Mouse (Mus musculus) heart, embryonic 15.5 days (tissue): Measurements from ENCODE around the gene Clic5. TPM values are rescaled to one million over a fixed set of nuclear protein-coding genes. Genes with fewer than 3 reads are reported as not detected.

Source experiments
- ATAC-seq: fragments of 200-750 bp; cut with Nextera tagmentation; replicated peaks from 2 replicates; pipeline ENCODE4 v1.8.0; 2017; ENCODE audit warnings: low read depth, moderate TSS enrichment; ENCODE audit not compliant: insufficient number of reproducible peaks, insufficient read depth, low FRiP score
- H3K27ac ChIP-seq: fragments of 300-500 bp; sonication (generic); 2 replicates; pipeline ENCODE4 v1.5.1; 2015; ENCODE audit warnings: mild to moderate bottlenecking, inconsistent platforms
- H3K27me3 ChIP-seq: fragments of 300-500 bp; sonication (generic); 2 replicates; pipeline ENCODE4 v1.6.1; 2015; ENCODE audit warnings: inconsistent platforms
- H3K36me3 ChIP-seq: fragments of 300-500 bp; sonication (generic); 2 replicates; pipeline ENCODE4 v1.6.1; 2015; ENCODE audit warnings: mild to moderate bottlenecking, inconsistent platforms
- H3K4me1 ChIP-seq: fragments of 300-500 bp; sonication (generic); replicated peaks from 2 replicates; pipeline ENCODE4 v1.6.1; 2015; ENCODE audit warnings: inconsistent platforms
- H3K4me2 ChIP-seq: fragments of 300-500 bp; sonication (generic); 2 replicates; pipeline ENCODE4 v1.6.1; 2015; ENCODE audit warnings: inconsistent platforms, mild to moderate bottlenecking, moderate library complexity
- H3K4me3 ChIP-seq: fragments of 300-500 bp; sonication (generic); 2 replicates; pipeline ENCODE4 v1.5.1; 2015; ENCODE audit warnings: mild to moderate bottlenecking, inconsistent platforms
- H3K9ac ChIP-seq: fragments of 300-500 bp; sonication (generic); 2 replicates; pipeline ENCODE4 v1.6.1; 2015; ENCODE audit warnings: mild to moderate bottlenecking, inconsistent platforms
- H3K9me3 ChIP-seq: fragments of 300-500 bp; sonication (generic); replicated peaks from 2 replicates; pipeline ENCODE4 v1.6.1; 2016; ENCODE audit warnings: inconsistent platforms
- WGBS: fragments of 180-500 bp; shearing (Covaris S2); methylation state at CpG from one replicate; pipeline ENCODE4 v1.1.7; 2015; ENCODE audit warnings: mixed read lengths; 5-methylcytosine and 5-hydroxymethylcytosine counted together
- polyA plus RNA-seq: library from polyadenylated mRNA; unstranded; fragments of >200 nt; fragmentation: Nextera tagmentation; extraction: Ambion mirVana; gene quantifications from 2 replicates; pipeline ENCODE4 v1.2.1, GENCODE M21; 2015

Gene Clic5
- polyA plus RNA-seq, 1 experiment from 2014 or later, result 12.5 TPM

DNA sequence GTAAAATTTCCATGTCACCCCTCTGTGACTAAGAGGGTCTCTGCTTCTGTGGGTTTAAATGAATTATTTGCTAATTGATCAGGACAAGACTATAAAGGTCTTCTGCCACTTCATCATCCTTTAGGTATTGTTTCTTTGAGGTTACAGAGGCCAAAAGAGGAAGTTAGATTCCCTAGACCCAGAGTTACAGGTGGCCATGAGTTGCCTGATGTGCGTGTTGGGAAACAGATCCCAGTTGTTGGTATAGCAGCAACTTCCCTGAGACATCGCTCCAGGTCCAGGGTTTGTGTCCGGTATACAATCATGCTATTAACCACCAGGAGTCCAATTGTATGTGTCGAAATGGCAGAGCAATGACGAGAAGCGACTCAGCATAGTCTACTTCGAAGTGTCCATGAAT, 81.7 kb downstream of the Clic5 start:
- Histone ChIP-seq H3K9ac (no peak overlapping the region), H3K36me3 (peaks cover 13% of the 10 kb centered on the region; the same call in 1 of the 2 replicates), H3K27me3 (no peaks in the 10 kb centered on the region), H3K9me3 (no peaks in the 10 kb centered on the region), H3K4me1 (no peaks in the 10 kb centered on the region), H3K4me2 (no peak overlapping the region), H3K4me3 (no peak overlapping the region), H3K27ac (no peak overlapping the region)
- WGBS, result 91% methylated on average over 7 of the region's 7 CpGs
- ATAC-seq, result no peak

DNA sequence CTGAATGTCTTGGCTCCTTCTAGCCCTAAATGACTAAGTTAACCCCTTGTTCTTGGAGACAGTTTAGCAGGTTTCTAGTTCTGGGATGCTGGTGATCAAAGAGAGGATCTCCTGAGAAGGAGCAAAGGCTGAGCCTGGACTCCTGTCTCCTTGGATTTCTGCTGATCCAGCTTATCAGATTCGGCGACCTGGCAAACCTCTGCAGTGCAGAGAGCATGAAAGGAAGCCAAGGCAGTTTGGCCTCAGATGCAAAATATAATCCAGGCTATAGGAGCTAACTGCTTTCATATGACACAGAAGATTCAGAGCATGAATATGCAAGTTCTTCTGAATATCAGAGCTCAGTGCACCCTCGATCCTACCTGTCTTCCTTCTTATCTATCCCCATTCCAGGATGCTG, 83.0 kb downstream of the Clic5 start:
- peaks cover 13% of the 10 kb centered on the region; the same call in 1 of the 2 replicates for H3K36me3 ChIP-seq
- ATAC-seq, result no peak
- 80% methylated on average over 3 of the region's 3 CpGs for WGBS

DNA sequence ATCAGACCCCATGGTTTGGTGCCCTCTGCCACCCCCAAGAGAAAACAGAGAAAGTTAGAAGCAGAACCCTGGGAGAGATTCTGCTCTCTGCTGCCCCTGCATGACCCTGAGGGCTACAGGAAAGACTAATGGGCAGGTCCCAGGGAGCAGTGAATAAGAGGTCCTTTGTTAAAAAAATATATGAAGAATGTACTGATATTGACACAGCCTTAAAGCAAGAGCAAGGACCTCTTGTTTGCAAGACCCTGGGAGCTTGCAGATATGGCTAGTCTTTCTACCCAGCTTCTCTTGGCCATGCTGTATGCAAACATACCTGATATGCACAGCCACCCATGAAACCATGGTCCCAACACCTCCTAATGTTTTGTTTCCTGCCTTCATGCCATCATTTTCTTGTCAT, 86.4 kb downstream of the Clic5 start:
- no peaks in the 10 kb centered on the region for H3K9me3 ChIP-seq
- ATAC-seq, result no peak

More for the DNA sequence above, 83.0 kb downstream of the Clic5 start:
- H3K9me3 ChIP-seq, result no peaks in the 10 kb centered on the region
- H3K27ac ChIP-seq, result no peak overlapping the region
- H3K9ac ChIP-seq, result no peak overlapping the region
- no peak overlapping the region for H3K4me2 ChIP-seq
- no peak overlapping the region for H3K4me3 ChIP-seq
- H3K4me1 ChIP-seq, result no peaks in the 10 kb centered on the region
- H3K27me3 ChIP-seq, result no peaks in the 10 kb centered on the region

DNA sequence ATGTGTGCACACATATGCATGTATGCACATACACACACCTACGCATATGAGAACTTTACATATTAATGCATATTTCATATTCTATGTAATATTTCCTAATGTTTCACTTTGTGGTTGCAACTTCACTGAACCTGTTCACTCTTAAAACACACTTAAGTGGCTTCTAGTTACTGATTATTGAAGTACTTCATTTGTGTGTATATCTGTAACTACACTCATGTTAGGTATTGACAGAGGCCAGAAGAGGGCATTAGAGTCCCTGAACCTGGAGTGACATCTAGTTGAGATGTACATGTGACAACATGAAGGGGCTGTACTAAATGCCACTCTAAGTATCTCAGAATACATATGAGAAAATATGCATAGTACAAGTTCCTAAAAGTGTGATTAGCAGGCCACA, 99.9 kb downstream of the Clic5 start:
- H3K4me2 ChIP-seq, result no peak overlapping the region
- H3K4me3 ChIP-seq, result no peak overlapping the region
- H3K9ac ChIP-seq, result no peak overlapping the region
- H3K9me3 ChIP-seq, result no peaks in the 10 kb centered on the region
- no peaks in the 10 kb centered on the region for H3K36me3 ChIP-seq
- no peak for ATAC-seq
- no peak overlapping the region for H3K27ac ChIP-seq
- no peaks in the 10 kb centered on the region for H3K27me3 ChIP-seq
- WGBS, result 98% methylated on average over 1 of the region's 1 CpGs
- H3K4me1 ChIP-seq, result no peaks in the 10 kb centered on the region

More for the DNA sequence above, 86.4 kb downstream of the Clic5 start:
- H3K36me3 ChIP-seq, result peaks cover 13% of the 10 kb centered on the region; the same call in 1 of the 2 replicates
- no peak overlapping the region for H3K4me2 ChIP-seq
- no peaks in the 10 kb centered on the region for H3K27me3 ChIP-seq
- no peak overlapping the region for H3K27ac ChIP-seq
- H3K9ac ChIP-seq, result no peak overlapping the region
- no peak overlapping the region for H3K4me3 ChIP-seq
- no peaks in the 10 kb centered on the region for H3K4me1 ChIP-seq

DNA sequence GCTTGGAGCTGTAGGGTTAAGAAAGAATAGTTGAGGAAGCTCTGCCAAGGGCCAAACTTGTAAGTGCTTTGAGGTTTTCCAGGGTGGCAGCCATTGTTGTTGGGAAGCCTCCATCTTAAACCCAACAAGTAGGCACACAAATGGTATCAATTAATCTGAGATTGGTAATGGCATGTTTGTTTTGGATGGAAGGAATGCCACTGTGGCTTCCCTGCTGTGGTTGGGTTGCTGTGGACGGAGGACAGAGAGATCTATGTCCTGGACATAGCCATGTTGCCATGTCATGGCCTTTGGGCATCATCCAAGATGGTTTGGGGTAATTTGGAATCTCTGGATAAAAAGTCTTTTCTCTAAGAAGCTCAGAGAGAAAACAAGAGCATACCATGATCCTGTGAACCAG, 108.8 kb downstream of the Clic5 start:
- WGBS, result 71% methylated on average over 1 of the region's 1 CpGs
- Histone ChIP-seq H3K27ac (no peak overlapping the region), H3K4me1 (peaks cover 18% of the 10 kb centered on the region), H3K9me3 (no peaks in the 10 kb centered on the region), H3K36me3 (no peaks in the 10 kb centered on the region), H3K4me2 (no peak overlapping the region), H3K9ac (no peak overlapping the region), H3K4me3 (no peak overlapping the region), H3K27me3 (no peaks in the 10 kb centered on the region)
- ATAC-seq, result no peak

DNA sequence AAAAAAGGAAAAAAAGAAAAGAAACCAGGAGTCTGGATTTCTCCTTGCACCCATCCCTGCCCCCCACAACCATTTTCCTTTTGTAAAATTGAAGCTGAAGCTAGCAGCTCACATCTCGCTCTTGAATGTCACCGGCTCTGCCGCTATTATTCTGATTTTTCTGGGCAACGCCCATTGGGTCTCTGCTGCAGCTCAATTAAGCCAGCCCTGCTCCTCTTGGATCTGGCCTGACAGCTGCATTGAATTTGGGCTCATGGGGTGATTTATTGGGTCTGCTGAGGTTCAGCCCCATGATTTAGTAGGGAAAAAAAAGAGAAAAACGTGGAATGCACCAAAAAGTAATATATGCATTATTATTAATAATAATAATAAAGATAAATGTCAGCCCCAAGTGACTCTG, 111.9 kb downstream of the Clic5 start:
- H3K4me3 ChIP-seq, result no peak overlapping the region
- H3K27ac ChIP-seq, result peak overlapping the region; percentile 73; the same call in 1 of the 2 replicates
- H3K9ac ChIP-seq, result no peak overlapping the region
- H3K4me1 ChIP-seq, result peaks cover 18% of the 10 kb centered on the region
- ATAC-seq, result no peak
- 0 out of 2 replicates have a peak, but pooled peaks cover 2% of the 10 kb centered on the region for H3K27me3 ChIP-seq
- no peaks in the 10 kb centered on the region for H3K9me3 ChIP-seq
- WGBS, result 33% methylated on average over 5 of the region's 5 CpGs
- no peaks in the 10 kb centered on the region for H3K36me3 ChIP-seq
- peak overlapping the region; percentile 58; the same call in 1 of the 2 replicates for H3K4me2 ChIP-seq

DNA sequence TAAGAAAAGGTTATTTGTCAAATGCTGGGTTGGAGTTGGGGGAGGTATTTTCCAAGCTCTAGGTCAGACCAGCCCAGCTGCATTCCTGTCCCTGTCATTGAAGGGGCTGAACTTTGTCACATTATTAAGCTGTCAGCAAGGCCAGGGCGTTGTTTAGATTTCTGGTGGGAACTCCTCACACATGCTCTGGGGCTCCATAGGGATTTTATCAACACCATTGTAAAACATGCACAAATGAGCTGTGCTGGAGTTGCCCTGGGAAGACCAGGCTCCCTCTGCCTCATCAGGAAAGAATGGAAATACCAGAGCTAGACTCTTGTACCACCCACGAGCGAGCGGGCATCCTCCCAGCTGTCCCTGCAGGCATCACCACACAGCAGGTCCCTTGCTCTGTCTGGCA, 112.3 kb downstream of the Clic5 start:
- 14% methylated on average over 4 of the region's 4 CpGs for WGBS
- Histone ChIP-seq H3K27ac (peak overlapping the region; percentile 73), H3K4me3 (peak overlapping the region; percentile 33), H3K4me2 (peak overlapping the region; percentile 58), H3K27me3 (0 out of 2 replicates have a peak, but pooled peaks cover 2% of the 10 kb centered on the region), H3K9ac (no peak overlapping the region), H3K9me3 (no peaks in the 10 kb centered on the region), H3K36me3 (no peaks in the 10 kb centered on the region), H3K4me1 (peaks cover 18% of the 10 kb centered on the region)
- peak; percentile 92 for ATAC-seq

DNA sequence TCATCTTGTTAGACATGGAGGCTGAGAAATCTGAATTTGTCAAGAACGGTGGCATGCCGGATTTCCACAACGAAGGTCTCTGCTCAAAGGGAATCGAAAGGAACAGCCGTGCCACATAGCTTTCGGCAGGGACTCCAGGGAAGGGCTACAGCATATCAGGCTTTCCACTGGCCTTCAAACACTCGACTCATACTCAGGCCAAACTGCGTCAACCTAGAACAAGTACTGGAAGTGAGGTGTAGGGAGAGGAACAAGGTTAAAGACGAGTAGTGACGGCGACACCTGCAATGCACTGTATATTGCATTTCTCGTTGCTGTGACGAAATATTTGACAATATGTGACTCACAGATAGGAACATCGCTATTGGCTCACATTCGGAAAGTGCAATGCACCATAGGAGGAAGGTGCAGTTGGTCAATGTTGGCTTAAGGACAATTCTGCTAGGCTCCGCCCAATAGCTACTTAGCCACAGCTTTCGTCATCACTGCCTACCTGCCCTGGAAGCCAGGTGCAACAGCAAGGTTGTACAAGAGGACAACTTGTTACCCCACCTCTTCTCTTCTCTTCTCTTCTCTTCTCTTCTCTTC, 112.9 kb downstream of the Clic5 start:
- Histone ChIP-seq H3K4me1 (peaks cover 18% of the 10 kb centered on the region), H3K4me2 (peak overlapping the region; percentile 58), H3K36me3 (no peaks in the 10 kb centered on the region), H3K9ac (no peak overlapping the region), H3K4me3 (peak overlapping the region; percentile 33), H3K27ac (peak overlapping the region; percentile 73), H3K9me3 (no peaks in the 10 kb centered on the region), H3K27me3 (0 out of 2 replicates have a peak, but pooled peaks cover 2% of the 10 kb centered on the region)
- WGBS, result 43% methylated on average over 17 of the region's 17 CpGs
- no peak; the same call in 1 of the 2 replicates for ATAC-seq

DNA sequence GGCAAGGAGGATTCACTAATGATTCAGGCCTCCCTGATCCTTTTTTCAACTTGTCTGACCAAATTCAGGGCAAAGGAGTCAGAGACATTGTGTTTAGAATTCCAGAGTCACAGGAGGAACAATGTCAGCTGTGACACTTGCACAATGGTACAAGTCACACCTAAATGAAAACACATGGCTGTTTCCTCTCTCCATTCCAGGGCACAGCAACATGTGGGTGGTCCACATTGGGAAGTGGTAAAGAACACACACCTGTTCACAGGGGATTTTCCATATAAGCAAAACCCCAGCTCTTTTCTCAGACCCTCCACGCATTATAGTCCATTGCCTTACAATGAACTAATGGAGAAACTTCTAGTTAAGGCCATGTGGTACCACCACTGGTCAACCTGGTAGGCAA, 115.7 kb downstream of the Clic5 start:
- WGBS, result 86% methylated on average over 1 of the region's 1 CpGs
- ATAC-seq, result no peak
- no peak overlapping the region for H3K4me3 ChIP-seq

DNA sequence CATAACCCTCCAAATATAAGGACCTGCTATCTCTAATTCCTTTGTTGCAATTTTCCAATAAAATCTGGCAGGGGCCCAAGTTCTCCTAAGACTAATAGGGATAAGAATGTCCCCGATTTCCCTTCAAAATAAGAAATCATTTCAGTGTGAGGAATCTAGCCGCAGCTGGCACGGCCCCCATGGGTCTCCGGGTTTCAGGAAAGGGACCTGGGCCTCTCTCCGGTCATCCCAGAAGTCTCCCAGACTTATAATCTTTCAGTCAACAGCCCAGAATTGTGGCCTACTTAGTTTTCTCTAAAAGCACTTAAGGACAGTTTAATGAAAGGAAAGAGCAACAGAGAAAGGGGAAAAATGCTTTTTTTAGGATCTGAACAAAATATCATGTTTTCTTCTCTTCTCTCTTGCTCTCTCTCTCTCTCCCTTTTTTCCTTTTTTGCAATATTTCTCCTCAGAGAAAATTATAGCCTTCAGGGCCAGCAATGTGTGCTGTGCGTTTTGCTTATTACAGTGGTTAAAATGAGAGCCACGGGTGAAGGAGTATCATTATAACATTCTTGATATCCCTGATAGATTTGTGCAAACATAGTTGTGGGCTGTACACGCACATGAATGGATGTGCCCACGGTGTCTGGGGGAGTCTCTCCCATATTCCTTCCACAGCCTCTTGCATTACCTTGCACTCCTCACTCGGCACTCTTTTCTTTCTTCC, 121.7 kb downstream of the Clic5 start:
- 65% methylated on average over 10 of the region's 10 CpGs for WGBS
- Histone ChIP-seq H3K27me3 (no peaks in the 10 kb centered on the region), H3K4me3 (no peak overlapping the region), H3K27ac (no peak overlapping the region), H3K9ac (no peak overlapping the region), H3K9me3 (no peaks in the 10 kb centered on the region), H3K4me2 (no peak overlapping the region), H3K36me3 (no peaks in the 10 kb centered on the region), H3K4me1 (peaks cover 7% of the 10 kb centered on the region; the same call in 1 of the 2 replicates)
- ATAC-seq, result no peak

More for the DNA sequence above, 115.7 kb downstream of the Clic5 start:
- H3K9ac ChIP-seq, result no peak overlapping the region
- no peak overlapping the region for H3K27ac ChIP-seq
- no peaks in the 10 kb centered on the region for H3K36me3 ChIP-seq
- no peak overlapping the region for H3K4me2 ChIP-seq
- 0 out of 2 replicates have a peak, but pooled peaks cover 2% of the 10 kb centered on the region for H3K27me3 ChIP-seq
- H3K9me3 ChIP-seq, result no peaks in the 10 kb centered on the region
- H3K4me1 ChIP-seq, result peaks cover 26% of the 10 kb centered on the region

DNA sequence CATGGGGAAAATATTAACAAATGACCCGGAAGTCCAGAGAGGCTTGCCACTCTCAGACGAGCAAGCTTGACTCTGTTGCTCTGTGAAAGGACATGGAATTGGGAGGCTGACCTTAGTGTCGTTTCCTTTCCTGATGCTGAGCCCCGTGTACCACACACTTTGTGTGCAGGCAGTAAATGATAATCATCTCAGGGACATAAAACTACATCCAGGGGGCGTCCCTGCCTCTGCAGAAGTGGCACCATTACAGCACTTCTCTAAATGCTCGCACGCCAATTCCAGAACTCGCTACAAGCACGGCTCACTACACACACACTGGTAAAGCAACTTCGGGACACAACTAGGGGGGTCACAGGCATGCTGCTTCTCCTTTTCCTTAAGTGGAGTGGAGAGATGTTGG, 136.9 kb downstream of the Clic5 start:
- Histone ChIP-seq H3K9ac (no peak overlapping the region), H3K27ac (no peak overlapping the region), H3K36me3 (no peaks in the 10 kb centered on the region), H3K27me3 (0 out of 2 replicates have a peak, but pooled peaks cover 2% of the 10 kb centered on the region), H3K4me2 (no peak overlapping the region), H3K9me3 (no peaks in the 10 kb centered on the region), H3K4me3 (no peak overlapping the region), H3K4me1 (no peaks in the 10 kb centered on the region)
- ATAC-seq, result no peak
- 75% methylated on average over 10 of the region's 10 CpGs for WGBS
